Mouse (Mus musculus) midbrain, embryonic 10.5 days (tissue): ENCODE measurements around the gene Ipo9. TPM values are rescaled to one million over a fixed set of nuclear protein-coding genes. Genes with fewer than 3 reads are reported as not detected.
A peak's percentile ranks its signal among the peaks of the same experiment; 100 is the strongest.

ENCODE experiments used
- DNase-seq: peaks from one replicate; pipeline ENCODE4 v3.0.0-alpha.2; 2017; ENCODE audit warnings: low spot score
- H3K27ac ChIP-seq: fragments of 300-500 bp; sonication (generic); replicated peaks from 2 replicates; pipeline ENCODE4 v1.5.1; 2016; ENCODE audit warnings: mild to moderate bottlenecking
- H3K27me3 ChIP-seq: fragments of 300-500 bp; sonication (generic); 2 replicates; pipeline ENCODE4 v1.6.1; 2016; ENCODE audit warnings: low read depth, mild to moderate bottlenecking; ENCODE audit not compliant: poor library complexity, severe bottlenecking
- H3K36me3 ChIP-seq: fragments of 300-500 bp; sonication (generic); 2 replicates; pipeline ENCODE4 v1.6.1; 2016; ENCODE audit warnings: mild to moderate bottlenecking, moderate library complexity
- H3K4me1 ChIP-seq: fragments of 300-500 bp; sonication (generic); 2 replicates; pipeline ENCODE4 v1.6.1; 2016
- H3K4me3 ChIP-seq: fragments of 300-500 bp; sonication (generic); 2 replicates; pipeline ENCODE4 v1.5.1; 2016; ENCODE audit warnings: mild to moderate bottlenecking, moderate library complexity
- H3K9me3 ChIP-seq: fragments of 300-500 bp; sonication (generic); replicated peaks from 2 replicates; pipeline ENCODE4 v1.6.1; 2016; ENCODE audit warnings: mild to moderate bottlenecking
- WGBS: fragments of 180-500 bp; shearing (Covaris S2); methylation state at CpG from one replicate; pipeline ENCODE4 v1.1.7; 2016; 5-methylcytosine and 5-hydroxymethylcytosine counted together
- polyA plus RNA-seq: library from polyadenylated mRNA; unstranded; fragments of >200 nt; fragmentation: Nextera tagmentation; extraction: Ambion mirVana; gene quantifications from 2 replicates; pipeline ENCODE4 v1.2.1, GENCODE M21; 2016

The Ipo9 gene
- polyA plus RNA-seq, 1 experiment from 2014 or later: 179 TPM

- WGBS: 92% methylated on average over 5 of the region's 5 CpGs
- no peak overlapping the region for H3K4me3 ChIP-seq
- H3K36me3 ChIP-seq: peaks cover 92% of the 10 kb centered on the region
- H3K27me3 ChIP-seq: no peaks in the 10 kb centered on the region
- no peaks in the 10 kb centered on the region for H3K4me1 ChIP-seq
- DNase-seq: no peak
- H3K9me3 ChIP-seq: no peaks in the 10 kb centered on the region
- H3K27ac ChIP-seq: no peak overlapping the region
These were observed 27.6 kb upstream of the Ipo9 start for GRCm38 (mm10) chr1:135457860-135458259.

GRCm38 (mm10) chr1:135452259-135452658, 22.0 kb upstream of the Ipo9 start:
- peaks cover 90% of the 10 kb centered on the region for H3K36me3 ChIP-seq
- no peaks in the 10 kb centered on the region for H3K4me1 ChIP-seq
- WGBS: 81% methylated on average over 10 of the region's 10 CpGs

GRCm38 (mm10) chr1:135451419-135451818, 21.1 kb upstream of the Ipo9 start:
- WGBS: 94% methylated on average over 2 of the region's 2 CpGs
- DNase-seq: no peak
- peaks cover 87% of the 10 kb centered on the region for H3K36me3 ChIP-seq

More at GRCm38 (mm10) chr1:135452259-135452658, 22.0 kb upstream of the Ipo9 start:
- Histone ChIP-seq H3K27me3 (no peaks in the 10 kb centered on the region), H3K9me3 (no peaks in the 10 kb centered on the region), H3K27ac (no peak overlapping the region), H3K4me3 (no peak overlapping the region)
- no peak for DNase-seq

GRCm38 (mm10) chr1:135449876-135450275, 19.6 kb upstream of the Ipo9 start:
- Histone ChIP-seq H3K27ac (no peak overlapping the region), H3K9me3 (no peaks in the 10 kb centered on the region), H3K36me3 (peaks cover 85% of the 10 kb centered on the region), H3K27me3 (no peaks in the 10 kb centered on the region), H3K4me3 (no peak overlapping the region), H3K4me1 (no peaks in the 10 kb centered on the region)
- no peak for DNase-seq
- WGBS: 90% methylated on average over 8 of the region's 8 CpGs

More at GRCm38 (mm10) chr1:135451419-135451818, 21.1 kb upstream of the Ipo9 start:
- H3K27me3 ChIP-seq: no peaks in the 10 kb centered on the region
- H3K27ac ChIP-seq: no peak overlapping the region
- no peaks in the 10 kb centered on the region for H3K4me1 ChIP-seq
- H3K4me3 ChIP-seq: no peak overlapping the region
- H3K9me3 ChIP-seq: no peaks in the 10 kb centered on the region

- WGBS: 93% methylated on average over 5 of the region's 5 CpGs
- H3K9me3 ChIP-seq: no peaks in the 10 kb centered on the region
- H3K27ac ChIP-seq: no peak overlapping the region
- peaks cover 82% of the 10 kb centered on the region for H3K36me3 ChIP-seq
- H3K4me1 ChIP-seq: no peaks in the 10 kb centered on the region
- no peak overlapping the region for H3K4me3 ChIP-seq
- no peaks in the 10 kb centered on the region for H3K27me3 ChIP-seq
- no peak for DNase-seq
These were observed 18.6 kb upstream of the Ipo9 start for GRCm38 (mm10) chr1:135448940-135449339.

GRCm38 (mm10) chr1:135443506-135443905, 13.2 kb upstream of the Ipo9 start:
- 90% methylated on average over 12 of the region's 12 CpGs for WGBS
- Histone ChIP-seq H3K36me3 (peaks cover 81% of the 10 kb centered on the region), H3K4me1 (no peaks in the 10 kb centered on the region), H3K9me3 (no peaks in the 10 kb centered on the region), H3K4me3 (no peak overlapping the region), H3K27me3 (no peaks in the 10 kb centered on the region), H3K27ac (no peak overlapping the region)
- no peak for DNase-seq

GRCm38 (mm10) chr1:135441861-135442260, 11.6 kb upstream of the Ipo9 start:
- WGBS: 88% methylated on average over 3 of the region's 3 CpGs
- H3K27me3 ChIP-seq: no peaks in the 10 kb centered on the region
- no peak for DNase-seq
- no peak overlapping the region for H3K27ac ChIP-seq
- H3K4me1 ChIP-seq: no peaks in the 10 kb centered on the region
- H3K4me3 ChIP-seq: no peak overlapping the region
- peaks cover 74% of the 10 kb centered on the region for H3K36me3 ChIP-seq
- H3K9me3 ChIP-seq: no peaks in the 10 kb centered on the region

- no peaks in the 10 kb centered on the region for H3K4me1 ChIP-seq
- peaks cover 67% of the 10 kb centered on the region for H3K36me3 ChIP-seq
- H3K27ac ChIP-seq: no peak overlapping the region
- no peak overlapping the region for H3K4me3 ChIP-seq
- H3K9me3 ChIP-seq: no peaks in the 10 kb centered on the region
- no peak for DNase-seq
- WGBS: 94% methylated on average over 6 of the region's 6 CpGs
- no peaks in the 10 kb centered on the region for H3K27me3 ChIP-seq
These were observed 10.7 kb upstream of the Ipo9 start for GRCm38 (mm10) chr1:135440986-135441385.

GRCm38 (mm10) chr1:135438801-135439200, 8.5 kb upstream of the Ipo9 start:
- 91% methylated on average over 6 of the region's 6 CpGs for WGBS
- no peaks in the 10 kb centered on the region for H3K27me3 ChIP-seq
- no peak for DNase-seq
- no peak overlapping the region for H3K4me3 ChIP-seq
- H3K36me3 ChIP-seq: peaks cover 52% of the 10 kb centered on the region
- H3K9me3 ChIP-seq: no peaks in the 10 kb centered on the region
- H3K4me1 ChIP-seq: no peaks in the 10 kb centered on the region
- no peak overlapping the region for H3K27ac ChIP-seq

GRCm38 (mm10) chr1:135435823-135436222, 5.5 kb upstream of the Ipo9 start:
- Histone ChIP-seq H3K27ac (no peak overlapping the region), H3K4me1 (peaks cover 16% of the 10 kb centered on the region), H3K4me3 (no peak overlapping the region), H3K9me3 (no peaks in the 10 kb centered on the region), H3K36me3 (peaks cover 22% of the 10 kb centered on the region), H3K27me3 (no peaks in the 10 kb centered on the region)
- no peak for DNase-seq
- 49% methylated on average over 2 of the region's 2 CpGs for WGBS

GRCm38 (mm10) chr1:135430669-135431017, 344 bp upstream of the Ipo9 start:
- DNase-seq: no peak
- Histone ChIP-seq H3K27me3 (no peaks in the 10 kb centered on the region), H3K27ac (peak overlapping the region; percentile 98), H3K36me3 (peaks cover 21% of the 10 kb centered on the region), H3K4me1 (peaks cover 44% of the 10 kb centered on the region), H3K4me3 (peak overlapping the region; percentile 90), H3K9me3 (no peaks in the 10 kb centered on the region)
- whole genome bisulfite sequencing: 2% methylated on average over 14 of the region's 14 CpGs

GRCm38 (mm10) chr1:135427390-135427789, 2.9 kb downstream of the Ipo9 start:
- WGBS: 91% methylated on average over 6 of the region's 6 CpGs
- Histone ChIP-seq H3K9me3 (no peaks in the 10 kb centered on the region), H3K27me3 (no peaks in the 10 kb centered on the region), H3K4me1 (peaks cover 44% of the 10 kb centered on the region), H3K36me3 (peaks cover 54% of the 10 kb centered on the region), H3K27ac (no peak overlapping the region), H3K4me3 (peak overlapping the region; percentile 90; the same call in 1 of the 2 replicates)
- no peak for DNase-seq

- Histone ChIP-seq H3K27ac (no peak overlapping the region), H3K4me1 (peaks cover 37% of the 10 kb centered on the region), H3K4me3 (no peak overlapping the region), H3K9me3 (no peaks in the 10 kb centered on the region), H3K36me3 (peaks cover 61% of the 10 kb centered on the region), H3K27me3 (no peaks in the 10 kb centered on the region)
- no peak for DNase-seq
- 95% methylated on average over 10 of the region's 10 CpGs for WGBS
These were observed 3.7 kb downstream of the Ipo9 start for GRCm38 (mm10) chr1:135426645-135427044.

GRCm38 (mm10) chr1:135422772-135423171, 7.5 kb downstream of the Ipo9 start:
- H3K4me3 ChIP-seq: no peak overlapping the region
- no peaks in the 10 kb centered on the region for H3K27me3 ChIP-seq
- peaks cover 96% of the 10 kb centered on the region for H3K36me3 ChIP-seq
- H3K4me1 ChIP-seq: peaks cover 12% of the 10 kb centered on the region
- WGBS: 93% methylated on average over 6 of the region's 6 CpGs
- no peak overlapping the region for H3K27ac ChIP-seq
- H3K9me3 ChIP-seq: no peaks in the 10 kb centered on the region
- DNase-seq: no peak
